Mouse (Mus musculus): ENCODE results near the gene Scube2.

Gene Scube2

DNA sequence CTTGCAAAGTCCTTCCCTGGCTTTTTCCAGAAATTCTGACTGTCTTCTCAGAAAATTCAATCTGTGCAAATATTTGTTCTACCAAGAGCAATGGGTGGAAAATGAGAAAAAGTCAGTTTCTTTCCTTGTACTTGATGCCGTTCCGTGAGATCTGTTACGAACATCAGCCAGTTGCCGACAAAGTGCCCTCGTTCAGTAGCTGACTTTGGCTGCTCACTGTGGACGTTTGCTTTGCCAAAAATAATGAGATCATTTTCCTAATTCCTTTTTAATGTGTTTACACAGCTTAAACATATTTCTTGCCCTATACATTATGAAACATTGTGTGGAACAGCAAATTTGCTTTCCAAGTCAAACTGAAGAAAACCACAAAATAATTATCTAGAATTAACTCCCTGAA is 30.6 kb downstream of the Scube2 start:
- CTCF ChIA-PET: interaction anchor here in 1 of 4 experiments (1.2 kb wide), 1 partner anchor 42 kb away, joined by 4 read pairs; no protein-coding TSS in a partner anchor
- POLR2A ChIA-PET: interaction anchor here in 2 of 4 experiments (0.6 to 0.7 kb wide), 2 partner anchors 32 to 233 kb away, joined by 3 to 5 read pairs; no protein-coding TSS in a partner anchor

DNA sequence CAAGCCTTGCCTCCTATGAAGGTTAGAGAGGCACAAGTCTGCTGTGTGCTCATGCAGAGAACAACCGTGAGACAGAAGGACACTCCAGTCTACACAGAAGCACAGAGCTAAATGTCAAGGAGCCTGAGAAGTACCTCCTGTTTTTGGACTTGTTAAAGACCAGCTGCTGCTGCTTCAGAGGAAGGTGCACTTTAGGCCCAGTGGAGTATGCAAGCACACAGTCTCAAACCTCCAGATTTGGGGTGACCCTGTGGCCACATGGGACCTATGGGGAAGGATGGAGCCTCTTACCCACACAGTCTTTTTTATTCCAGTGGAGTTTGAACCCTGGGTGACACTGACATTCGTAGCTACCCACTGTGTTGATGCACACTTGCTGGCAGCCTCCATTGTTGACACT is 34.1 kb downstream of the Scube2 start:
- POLR2A ChIA-PET: interaction anchor here in 1 of 4 experiments (0.7 kb wide), 1 partner anchor 18 kb away, joined by 3 read pairs; no protein-coding TSS in a partner anchor
- CTCF ChIA-PET: no interaction called here

- ChIA-PET CTCF (interaction anchor here in 1 of 4 experiments (0.5 kb wide), 1 partner anchor 211 kb away, joined by 3 read pairs; no protein-coding TSS in a partner anchor), POLR2A (interaction anchor here in 1 of 4 experiments (1.1 to 2.1 kb wide), 2 partner anchors 15 to 31 kb away, joined by 3 to 6 read pairs; no protein-coding TSS in a partner anchor)
These were observed 38.6 kb downstream of the Scube2 start for GRCm38 (mm10) chr7:109826911-109827310.

DNA sequence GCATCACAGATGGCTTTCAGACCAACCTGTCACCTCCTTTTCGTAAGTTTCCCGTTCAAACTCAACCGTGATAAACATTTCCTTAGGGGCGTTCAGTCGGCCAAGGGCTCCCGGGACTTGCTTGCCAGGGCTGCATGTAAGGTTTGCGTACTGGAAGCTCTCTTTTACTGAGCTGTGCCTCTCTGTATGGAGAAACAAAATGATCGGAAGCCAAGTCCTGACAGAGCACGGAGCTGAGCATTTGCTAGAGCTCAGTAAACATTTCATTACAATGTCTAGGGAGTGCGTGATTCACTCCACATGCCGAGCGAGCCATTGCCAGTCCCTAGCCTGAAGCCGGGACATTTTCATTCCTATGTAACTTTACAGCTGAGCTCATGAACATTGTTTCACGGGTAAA is 40.2 kb downstream of the Scube2 start:
- CTCF ChIA-PET: interaction anchor here in 3 of 4 experiments (0.6 to 1.9 kb wide), 4 partner anchors 21 to 184 kb away, joined by 3 to 7 read pairs (median 4); no protein-coding TSS in a partner anchor
- POLR2A ChIA-PET: interaction anchor here in 3 of 4 experiments (0.5 to 1.6 kb wide), 9 partner anchors 12 to 646 kb away, joined by 3 to 4 read pairs (median 3); no protein-coding TSS in a partner anchor

- CTCF ChIA-PET: no interaction called here
- POLR2A ChIA-PET: no interaction called here
These were observed 46.9 kb downstream of the Scube2 start for GRCm38 (mm10) chr7:109818600-109818999.

DNA sequence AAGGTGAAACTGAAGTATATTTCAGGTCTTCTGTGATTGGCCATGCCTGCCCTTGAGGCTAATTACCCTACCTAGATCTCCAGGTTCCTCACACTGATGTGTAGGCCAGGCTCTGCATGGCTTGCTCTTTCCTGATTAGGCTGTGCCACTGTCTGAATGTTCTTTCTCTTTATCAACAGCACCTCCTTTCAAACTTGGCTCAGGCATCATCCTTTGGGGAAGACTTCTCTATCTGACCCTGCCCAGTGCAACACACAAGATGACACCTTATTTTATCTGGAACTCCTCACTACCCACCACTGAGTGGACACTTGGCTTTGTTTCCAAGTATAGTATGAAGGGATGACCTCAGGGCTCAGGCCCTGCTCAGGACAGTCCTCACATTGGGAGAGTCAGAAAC is 47.5 kb downstream of the Scube2 start:
- CTCF ChIA-PET: no interaction called here
- POLR2A ChIA-PET: no interaction called here

DNA sequence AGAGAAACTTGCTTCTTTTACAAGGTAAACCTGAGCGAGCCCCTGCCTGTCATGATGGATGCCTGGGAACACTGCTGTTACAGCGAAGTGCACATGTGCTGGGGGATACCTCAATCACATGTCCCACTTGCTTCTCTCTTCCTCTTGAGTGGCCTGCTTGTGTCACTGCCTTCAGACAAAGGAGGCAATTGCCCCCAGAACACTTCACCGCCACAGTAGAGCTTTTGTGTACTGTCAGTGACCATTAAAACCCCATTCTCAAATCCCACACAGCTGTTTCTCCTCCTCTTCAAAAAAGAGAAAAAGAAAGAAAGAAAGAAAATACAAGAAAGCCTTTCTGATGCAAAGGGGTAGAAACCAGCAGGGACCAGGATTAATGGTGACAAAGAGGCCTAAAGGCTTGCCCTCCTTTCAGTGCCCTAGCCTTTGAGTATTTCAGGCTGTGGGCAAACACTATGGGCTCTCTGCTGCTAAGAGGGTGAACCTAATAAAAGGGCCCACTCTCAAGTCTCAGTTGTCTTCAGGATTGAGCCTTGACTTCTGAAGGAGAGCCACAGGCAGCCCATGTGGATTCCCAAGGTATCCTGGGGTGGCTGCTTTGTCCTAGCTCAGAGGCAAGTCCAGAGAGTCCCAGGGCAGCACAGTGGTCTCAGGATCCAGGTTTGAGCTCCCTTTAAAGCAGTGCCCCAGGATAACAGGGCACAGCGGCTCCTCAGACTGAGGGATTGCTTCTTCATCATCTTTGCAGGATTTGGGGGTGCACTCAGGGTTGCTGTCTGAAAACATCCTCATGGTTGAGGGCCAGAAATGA is 51.9 kb downstream of the Scube2 start:
- CTCF ChIA-PET: interaction anchor here in 1 of 4 experiments (1.1 to 2.2 kb wide), 2 partner anchors 9 to 79 kb away, joined by 3 to 5 read pairs; no protein-coding TSS in a partner anchor
- POLR2A ChIA-PET: interaction anchor here in 1 of 4 experiments (0.6 to 1.1 kb wide), 3 partner anchors 9 to 16 kb away, joined by 3 to 4 read pairs (median 3); no protein-coding TSS in a partner anchor

DNA sequence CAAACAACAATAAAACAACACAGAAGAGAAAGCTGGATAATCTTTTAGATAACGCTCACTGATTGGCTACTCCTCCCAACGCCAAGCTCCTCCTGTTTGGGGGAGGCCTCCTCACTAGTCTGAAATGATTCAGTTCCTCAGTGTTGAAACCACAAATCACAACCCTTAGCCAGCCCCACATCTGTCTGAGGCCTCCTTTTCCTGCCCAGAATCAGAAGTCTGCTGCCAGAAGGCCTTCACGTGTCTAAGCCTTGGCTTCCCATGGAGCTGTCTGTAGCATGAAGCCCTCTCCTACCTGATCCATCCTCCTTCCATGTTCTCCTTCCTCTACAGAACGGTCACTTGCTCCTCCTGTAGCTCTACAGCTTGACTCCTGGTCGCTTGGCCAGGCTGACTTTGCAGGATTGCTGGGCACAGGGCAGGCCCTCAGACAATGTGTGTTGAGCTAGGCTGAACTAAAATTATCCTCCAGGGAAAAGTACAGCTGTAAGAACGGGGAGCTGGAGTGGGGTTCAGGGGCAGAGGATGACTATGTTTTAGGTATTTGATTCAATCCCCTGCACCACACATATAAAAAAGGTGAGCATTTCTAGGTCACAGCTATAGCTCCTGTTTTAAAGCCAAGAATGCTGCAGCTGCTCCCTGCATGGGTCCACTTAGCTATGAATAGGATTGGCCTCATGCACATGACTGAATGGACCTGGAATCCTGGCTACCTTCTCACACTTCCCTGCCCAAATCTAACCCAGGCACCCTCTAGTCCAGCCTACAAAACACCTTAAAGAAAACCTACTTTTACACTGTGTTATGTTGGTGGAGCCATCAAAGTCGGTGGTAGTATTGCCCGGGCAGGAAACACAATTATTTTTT is 57.6 kb downstream of the Scube2 start:
- POLR2A ChIA-PET: interaction anchor here in 2 of 4 experiments (0.7 to 2.8 kb wide), 7 partner anchors 17 to 289 kb away, joined by 3 to 13 read pairs (median 3); partner anchors contain the start of genes Nrip3 (in 1 of the 2) and Rpl27a (in 1 of the 2)
- CTCF ChIA-PET: interaction anchor here in 2 of 4 experiments (0.6 to 1.7 kb wide), 3 partner anchors 15 to 85 kb away, joined by 3 to 5 read pairs (median 4); partner anchors contain the start of gene BC051019 (in 1 of the 2)

DNA sequence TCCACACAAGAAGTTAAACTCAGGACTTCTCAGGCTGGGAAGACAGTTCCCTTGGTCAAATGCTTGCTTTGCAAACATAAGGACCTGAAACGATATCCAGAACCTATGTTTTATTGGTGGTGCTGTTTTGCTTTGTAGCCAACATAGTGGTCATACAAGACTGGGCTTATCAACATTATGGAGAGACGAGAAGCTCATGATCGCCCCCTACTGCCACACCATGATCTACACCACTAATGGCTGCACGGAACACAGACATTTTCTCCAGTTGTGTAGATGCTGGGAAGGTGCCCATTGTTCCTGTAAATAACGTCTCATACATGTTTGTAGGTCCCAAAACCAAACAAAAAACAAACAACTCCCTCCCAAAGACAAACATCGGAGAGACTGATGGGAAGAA is 60.6 kb downstream of the Scube2 start:
- CTCF ChIA-PET: interaction anchor here (0.5 to 1.7 kb wide), 23 partner anchors 10 to 706 kb away, joined by 3 to 12 read pairs (median 4); partner anchors contain the start of genes Nrip3 (in 1 of the 4) and Tmem9b (in 1 of the 4)
- POLR2A ChIA-PET: interaction anchor here in 3 of 4 experiments (0.5 to 1.9 kb wide), 10 partner anchors 9 to 613 kb away, joined by 3 to 12 read pairs (median 4); partner anchors contain the start of gene Nrip3 (in 1 of the 3)

GRCm38 (mm10) chr7:109804355-109804754 is 61.1 kb downstream of the Scube2 start:
- ChIA-PET CTCF (interaction anchor here (0.5 to 1.7 kb wide), 21 partner anchors 10 to 359 kb away, joined by 3 to 12 read pairs (median 4); partner anchors contain the start of genes Nrip3 (in 1 of the 4) and Tmem9b (in 1 of the 4)), POLR2A (interaction anchor here in 2 of 4 experiments (0.6 to 1.9 kb wide), 11 partner anchors 8 to 364 kb away, joined by 3 to 12 read pairs (median 4); partner anchors contain the start of gene Nrip3 (in 1 of the 2))

GRCm38 (mm10) chr7:109803516-109803915 is 62.0 kb downstream of the Scube2 start:
- ChIA-PET CTCF (interaction anchor here in 1 of 4 experiments (0.6 to 1.7 kb wide), 3 partner anchors 13 to 51 kb away, joined by 3 to 6 read pairs (median 3); partner anchors contain the start of gene Tmem9b), POLR2A (interaction anchor here in 3 of 4 experiments (0.5 to 1.9 kb wide), 8 partner anchors 9 to 365 kb away, joined by 3 to 12 read pairs (median 3); partner anchors contain the start of gene Nrip3 (in 1 of the 3))

GRCm38 (mm10) chr7:109800626-109801025 is 64.9 kb downstream of the Scube2 start:
- ChIA-PET POLR2A (interaction anchor here in 2 of 4 experiments (1.0 to 2.5 kb wide), 4 partner anchors 9 to 25 kb away, joined by 3 to 13 read pairs (median 6); no protein-coding TSS in a partner anchor), CTCF (interaction anchor here in 1 of 4 experiments (1.8 kb wide), 1 partner anchor 92 kb away, joined by 5 read pairs; no protein-coding TSS in a partner anchor)

DNA sequence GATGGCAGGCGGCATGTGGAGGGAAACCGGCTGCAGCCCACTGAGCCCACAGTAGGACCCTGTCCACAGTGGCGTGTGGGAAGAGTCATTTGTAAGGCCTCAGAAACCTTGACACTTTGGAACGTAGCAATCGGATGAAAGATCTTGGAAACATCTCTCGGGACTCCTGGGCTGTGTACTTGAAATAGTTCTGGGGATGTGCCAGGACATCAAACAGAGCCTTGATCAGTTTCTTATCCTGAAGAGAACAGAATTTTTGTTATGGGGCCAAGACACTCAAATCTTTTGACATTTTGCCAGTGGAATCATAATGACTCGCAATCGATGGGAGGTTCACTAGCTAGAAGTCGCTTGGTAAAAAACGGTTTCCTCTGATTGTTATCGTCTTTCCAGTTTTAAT is 66.3 kb downstream of the Scube2 start:
- POLR2A ChIA-PET: interaction anchor here in 2 of 4 experiments (1.5 to 2.5 kb wide), 3 partner anchors 9 to 84 kb away, joined by 3 to 13 read pairs (median 9); no protein-coding TSS in a partner anchor
- CTCF ChIA-PET: interaction anchor here in 2 of 4 experiments (0.6 to 1.8 kb wide), 2 partner anchors 70 to 93 kb away, joined by 5 read pairs; no protein-coding TSS in a partner anchor

DNA sequence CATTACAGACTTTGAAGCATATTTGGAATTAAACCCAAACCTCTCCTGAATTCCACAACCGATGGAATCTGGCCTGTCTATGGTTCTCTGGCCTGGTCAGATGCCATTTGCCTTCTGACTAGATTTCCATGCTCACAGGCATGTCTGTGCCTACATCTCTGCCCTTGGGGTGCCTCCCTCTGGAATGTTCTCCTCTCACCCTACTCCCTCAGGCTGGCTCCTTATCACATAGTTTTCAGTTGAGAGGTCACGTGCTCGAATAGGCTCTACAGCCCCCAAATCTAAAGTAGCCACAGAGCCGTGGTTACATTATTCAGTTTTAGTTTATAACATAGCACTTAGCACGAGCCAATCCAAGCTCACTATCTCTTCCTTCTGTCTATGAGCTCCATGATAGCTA is 69.9 kb downstream of the Scube2 start:
- CTCF ChIA-PET: interaction anchor here in 1 of 4 experiments (0.9 kb wide), 1 partner anchor 97 kb away, joined by 3 read pairs; no protein-coding TSS in a partner anchor
- POLR2A ChIA-PET: interaction anchor here in 2 of 4 experiments (0.6 to 1.1 kb wide), 2 partner anchors 31 to 79 kb away, joined by 3 read pairs; no protein-coding TSS in a partner anchor

- CTCF ChIA-PET: interaction anchor here (0.6 to 1.2 kb wide), 8 partner anchors 10 to 1608 kb away, joined by 3 to 7 read pairs (median 4); no protein-coding TSS in a partner anchor
- POLR2A ChIA-PET: interaction anchor here in 3 of 4 experiments (0.6 to 1.4 kb wide), 6 partner anchors 9 to 322 kb away, joined by 3 to 4 read pairs (median 3); no protein-coding TSS in a partner anchor
These were observed 70.9 kb downstream of the Scube2 start for GRCm38 (mm10) chr7:109794556-109794955.

DNA sequence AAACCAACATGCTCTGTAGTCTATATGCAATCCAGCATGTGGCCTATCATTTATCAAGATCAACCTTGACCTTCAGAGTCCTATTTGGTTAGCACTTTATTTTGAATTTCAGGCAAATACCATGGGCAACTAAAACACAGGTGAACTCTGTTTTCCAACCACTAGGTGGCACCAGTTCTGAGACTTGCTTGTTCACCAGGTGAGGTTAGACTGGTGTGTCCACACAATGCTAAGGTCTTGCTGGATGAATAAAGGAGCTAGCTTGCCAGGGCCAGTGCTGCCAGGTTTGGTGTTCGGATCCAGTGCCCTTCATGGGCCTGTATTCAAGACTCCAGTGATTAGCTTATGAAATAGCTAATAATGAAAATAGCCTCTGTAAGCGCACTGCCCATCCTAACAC is 72.7 kb downstream of the Scube2 start:
- CTCF ChIA-PET: interaction anchor here (0.5 to 2.1 kb wide), 27 partner anchors 10 to 854 kb away, joined by 3 to 25 read pairs (median 3); partner anchors contain the start of gene Nrip3 (in 1 of the 4)
- POLR2A ChIA-PET: interaction anchor here in 2 of 4 experiments (0.9 to 1.5 kb wide), 8 partner anchors 11 to 99 kb away, joined by 3 to 7 read pairs (median 4); partner anchors contain the start of genes Nrip3 (in 1 of the 2) and Tmem9b (in 1 of the 2)

DNA sequence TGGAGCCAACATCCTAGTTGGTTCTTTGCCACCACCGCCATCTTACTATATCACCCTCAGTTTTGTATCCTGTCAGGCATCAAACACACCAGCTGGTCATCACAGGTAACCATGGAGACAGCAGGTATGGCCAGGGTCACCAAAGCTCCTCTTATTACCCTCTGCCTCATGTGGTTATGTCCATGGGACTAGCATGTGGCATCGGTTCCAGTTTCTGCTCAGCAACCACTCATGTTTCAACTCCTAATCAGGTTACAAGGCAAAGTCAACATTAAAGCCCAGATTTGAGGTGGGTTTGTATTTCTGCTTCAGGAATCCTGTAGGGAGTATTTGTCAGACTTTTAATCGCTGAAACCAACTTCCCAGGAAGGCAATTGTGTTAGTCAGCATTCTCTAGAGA is 74.7 kb downstream of the Scube2 start:
- ChIA-PET CTCF (interaction anchor here in 1 of 4 experiments (0.7 to 2.6 kb wide), 4 partner anchors 13 to 102 kb away, joined by 3 to 12 read pairs (median 6); no protein-coding TSS in a partner anchor), POLR2A (interaction anchor here in 3 of 4 experiments (0.5 to 4.4 kb wide), 26 partner anchors 8 to 272 kb away, joined by 3 to 56 read pairs (median 6); partner anchors contain the start of genes Nrip3 (in 2 of the 3), Rpl27a (in 2 of the 3), Tmem41b (in 1 of the 3) and Tmem9b (in 1 of the 3))
